Mouse (Mus musculus) right cerebral cortex, postnatal 25 days (tissue): ENCODE results near the gene Rgs1.

Source experiments
- DNase-seq: peaks from one replicate; pipeline ENCODE4 v3.0.0; 2022

Gene Rgs1

DNA sequence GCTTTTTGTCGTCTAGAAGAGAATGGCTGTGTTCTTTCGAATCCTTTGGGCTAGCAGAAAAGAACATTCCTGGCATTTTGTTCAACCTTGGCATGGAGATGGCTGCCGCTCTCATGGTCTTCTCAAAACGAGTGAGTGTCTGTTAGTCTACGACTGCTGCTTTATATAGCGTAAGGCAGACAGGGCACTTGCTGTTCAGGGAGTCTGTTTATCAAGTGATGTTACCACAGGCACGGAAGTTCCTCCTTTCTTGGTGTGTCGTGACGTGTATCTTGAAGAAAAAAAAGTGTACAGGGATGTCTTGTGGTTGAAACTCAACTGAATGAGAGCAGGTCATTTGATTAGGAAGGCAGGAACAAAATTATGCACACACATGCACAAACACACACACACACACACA, at the start of gene Rgs1:
TSS of gene Rgs1 (minus strand) at position 320 of the 400 bp plus-strand sequence.
- no peak for DNase-seq

DNA sequence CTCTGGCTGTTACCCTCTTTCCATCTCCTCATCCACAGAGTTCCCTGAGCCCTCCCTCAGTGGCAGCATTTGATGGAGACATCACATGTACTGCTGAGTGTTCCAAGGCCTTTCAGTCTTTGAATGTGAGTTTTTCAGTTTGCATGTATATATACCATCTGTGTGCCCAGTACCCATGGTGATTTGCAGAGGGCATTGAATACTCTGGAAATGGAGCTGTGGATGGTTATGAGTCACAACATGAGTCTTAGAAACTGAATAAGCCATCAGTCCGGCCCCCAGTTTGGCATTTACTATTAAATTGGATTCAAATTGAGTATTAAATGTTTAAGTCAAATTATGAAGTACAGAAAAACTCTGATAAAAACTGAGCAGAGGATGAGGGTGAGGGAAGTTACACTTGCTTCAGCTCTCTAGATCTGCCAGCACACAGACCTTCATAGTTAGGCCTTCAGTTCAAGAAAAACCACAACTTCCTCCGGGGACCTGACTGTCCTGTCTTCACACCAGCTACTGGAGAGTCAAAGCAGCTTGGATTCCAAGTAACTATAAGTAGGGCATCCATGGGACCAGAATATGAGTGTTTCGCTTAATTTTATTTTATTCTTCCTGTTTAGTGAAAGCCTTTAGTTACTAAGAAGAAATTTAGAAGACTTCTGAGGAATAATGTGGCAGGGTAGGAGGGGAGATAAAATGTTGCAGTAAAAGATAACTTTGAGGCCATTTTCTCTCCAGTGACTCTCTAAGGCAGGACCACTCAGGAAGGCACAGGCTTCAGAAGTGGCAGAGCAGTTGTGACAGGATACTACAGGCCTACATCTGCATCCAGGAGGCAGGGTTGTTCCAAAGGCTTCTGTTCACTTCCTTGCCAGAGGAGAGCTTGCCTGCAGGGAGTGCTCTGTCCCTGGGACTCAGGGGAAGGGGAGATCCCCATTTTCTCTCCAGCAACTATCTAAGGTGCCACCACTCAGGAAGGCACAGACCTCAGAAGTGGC, 34.3 kb upstream of the Rgs1 start:
- DNase-seq, result no peak

DNA sequence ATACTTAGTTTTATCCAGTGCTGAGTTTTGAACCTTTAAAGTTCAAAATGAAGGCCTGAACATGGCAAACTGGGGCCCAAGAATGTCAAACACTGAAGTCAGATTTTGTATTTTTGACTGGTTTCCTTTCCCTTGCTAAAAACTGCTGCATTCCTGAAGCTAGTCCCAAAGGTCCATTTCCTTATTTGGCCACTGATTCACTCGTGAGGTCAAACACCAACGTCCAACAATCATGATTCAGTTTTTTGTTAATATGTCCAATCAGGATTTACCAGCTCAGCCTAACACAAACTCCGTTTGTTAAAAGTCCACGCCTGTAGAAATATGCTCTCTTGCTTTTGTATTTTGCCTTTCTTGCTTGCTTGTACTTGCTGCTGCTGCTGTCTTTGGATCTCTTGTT, 31.0 kb upstream of the Rgs1 start:
- no peak for DNase-seq

DNA sequence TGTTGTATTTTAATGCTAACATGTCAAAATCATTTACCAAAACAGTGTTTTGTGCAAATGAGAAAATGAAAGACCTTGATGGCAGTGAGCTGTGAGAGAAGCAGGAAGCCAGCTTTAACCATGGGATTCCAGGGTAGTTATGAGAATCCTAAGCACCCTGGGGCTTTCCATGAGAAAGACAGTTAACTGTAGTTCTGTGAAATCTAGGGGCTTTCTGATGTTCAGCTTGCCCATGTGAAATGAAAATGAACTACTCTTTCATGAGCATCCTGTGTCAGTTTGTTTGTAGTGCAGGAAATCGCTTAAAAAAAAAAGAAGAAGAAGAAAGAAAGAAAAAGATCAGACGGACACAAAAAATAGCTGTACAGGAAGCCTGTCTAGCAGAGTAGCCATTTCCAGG, 23.9 kb upstream of the Rgs1 start:
- DNase-seq, result no peak

DNA sequence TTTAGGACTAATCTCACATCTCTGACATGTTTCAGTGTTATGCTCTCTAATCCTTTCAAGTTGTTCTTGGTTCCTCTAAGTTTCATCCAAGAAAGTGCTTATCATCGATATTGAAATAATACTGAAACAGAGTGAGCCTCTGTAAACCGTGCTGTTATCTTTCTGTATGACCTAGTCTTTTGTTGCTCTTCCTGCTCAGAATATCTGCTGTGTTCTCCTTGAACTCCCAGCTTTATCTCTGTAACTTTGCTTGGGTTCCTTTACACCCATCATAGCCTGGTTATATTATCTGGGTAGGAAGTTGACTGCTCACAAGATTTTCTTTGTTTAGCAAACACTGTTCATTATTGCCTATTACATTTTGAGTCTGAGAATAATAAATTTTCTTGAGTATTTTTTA, 20.1 kb upstream of the Rgs1 start:
- DNase-seq, result no peak

DNA sequence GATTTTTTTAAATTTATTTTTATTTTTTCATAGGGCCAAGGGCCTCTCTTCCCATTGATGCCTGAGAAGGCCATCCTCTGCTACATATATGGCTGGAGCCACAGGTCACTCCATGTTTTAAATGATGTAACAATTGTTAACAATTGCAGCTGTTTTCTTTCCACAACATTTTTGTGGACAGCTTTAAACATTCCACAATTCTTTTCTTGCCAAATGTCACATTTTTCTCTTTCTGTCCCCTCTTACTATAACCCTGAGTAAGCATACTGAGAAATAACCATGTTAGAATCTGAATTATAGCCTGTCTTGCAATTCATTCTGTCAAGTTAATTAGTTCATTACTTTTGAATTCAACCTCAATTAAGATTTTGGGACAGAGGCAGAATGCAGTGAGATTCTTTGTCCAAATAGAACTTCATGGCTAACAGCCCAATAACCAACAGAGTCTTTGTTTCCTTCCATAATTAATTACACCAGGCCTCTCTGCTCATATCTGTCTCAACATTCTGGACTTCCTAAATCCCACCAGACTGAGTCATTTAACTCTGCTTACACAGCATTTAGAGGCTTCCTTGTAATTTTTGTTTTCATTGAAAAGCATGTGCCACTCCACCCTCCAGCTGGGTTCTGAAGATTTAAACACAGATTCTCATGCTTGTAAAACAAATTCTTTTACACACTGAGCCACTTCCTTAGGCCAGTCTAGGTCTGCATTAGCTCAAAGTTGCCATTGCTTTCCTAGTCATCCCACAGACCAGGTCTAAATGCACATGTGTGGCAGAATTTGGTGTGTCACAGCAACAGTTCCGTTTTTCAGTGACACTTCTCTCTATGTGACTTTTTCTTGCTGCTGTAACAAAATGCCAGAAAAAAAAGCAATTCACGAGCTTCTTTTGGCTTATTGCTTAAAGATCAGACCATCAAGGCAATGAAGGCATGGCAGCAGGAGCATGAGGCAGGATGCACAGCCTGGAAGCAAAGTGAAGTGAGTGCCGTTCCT, 18.7 kb upstream of the Rgs1 start:
- no peak for DNase-seq

DNA sequence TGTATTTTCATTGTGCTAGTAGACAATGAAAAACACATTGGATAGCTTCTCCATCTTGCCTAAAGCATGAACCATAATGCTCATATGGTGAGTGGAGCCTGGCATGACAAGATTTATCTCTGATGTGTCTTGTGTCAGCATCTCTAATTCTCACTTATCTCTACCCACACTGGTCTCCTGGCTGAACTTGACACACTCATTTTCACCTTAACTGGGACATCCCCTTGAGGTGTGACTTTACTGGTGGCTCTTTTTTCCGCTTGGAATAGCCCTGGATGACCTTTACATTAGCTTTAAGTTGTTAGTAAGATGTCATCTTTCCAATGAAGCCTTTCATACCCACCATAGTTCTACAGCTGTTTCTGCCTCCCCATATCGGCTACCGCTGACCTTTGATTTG, 15.0 kb upstream of the Rgs1 start:
- no peak for DNase-seq

DNA sequence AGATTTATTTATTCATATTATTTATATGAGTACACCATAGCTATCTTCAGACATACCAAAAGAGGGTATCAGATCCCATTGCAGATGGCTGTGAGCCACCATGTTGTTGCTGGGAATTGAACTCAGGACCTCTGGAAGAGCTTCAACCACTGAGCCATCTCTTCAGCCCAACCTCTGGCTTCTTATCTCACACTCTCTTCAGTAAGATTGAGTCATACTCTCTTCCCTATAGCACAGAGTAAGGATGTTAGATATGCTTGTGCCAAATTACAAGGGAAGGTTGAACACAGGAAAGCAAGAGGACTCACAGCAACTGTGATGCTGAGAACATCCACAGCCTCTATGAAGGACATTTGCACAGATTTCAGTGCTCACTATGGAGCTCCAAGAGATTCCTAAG, 13.0 kb upstream of the Rgs1 start:
- DNase-seq, result no peak

DNA sequence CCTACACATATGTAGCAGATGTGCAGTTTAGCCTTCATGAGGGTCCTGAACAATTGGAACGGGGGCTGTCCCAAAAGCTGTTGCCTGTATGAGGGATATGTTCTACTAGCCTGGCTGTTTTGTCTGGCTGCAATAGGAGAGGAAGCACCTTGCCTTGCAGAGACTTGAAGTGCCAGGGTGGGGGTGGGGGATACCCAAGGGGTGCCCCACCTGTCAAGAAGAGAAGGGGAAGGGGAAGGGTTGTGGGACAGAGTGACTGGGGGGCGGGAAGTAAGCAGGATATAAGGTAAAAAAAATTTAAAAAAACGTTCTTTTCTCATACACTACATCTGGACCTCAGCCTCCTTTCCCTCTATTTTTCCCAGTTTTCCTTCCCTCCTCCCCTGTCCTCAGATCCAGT, 9.7 kb upstream of the Rgs1 start:
- no peak for DNase-seq

DNA sequence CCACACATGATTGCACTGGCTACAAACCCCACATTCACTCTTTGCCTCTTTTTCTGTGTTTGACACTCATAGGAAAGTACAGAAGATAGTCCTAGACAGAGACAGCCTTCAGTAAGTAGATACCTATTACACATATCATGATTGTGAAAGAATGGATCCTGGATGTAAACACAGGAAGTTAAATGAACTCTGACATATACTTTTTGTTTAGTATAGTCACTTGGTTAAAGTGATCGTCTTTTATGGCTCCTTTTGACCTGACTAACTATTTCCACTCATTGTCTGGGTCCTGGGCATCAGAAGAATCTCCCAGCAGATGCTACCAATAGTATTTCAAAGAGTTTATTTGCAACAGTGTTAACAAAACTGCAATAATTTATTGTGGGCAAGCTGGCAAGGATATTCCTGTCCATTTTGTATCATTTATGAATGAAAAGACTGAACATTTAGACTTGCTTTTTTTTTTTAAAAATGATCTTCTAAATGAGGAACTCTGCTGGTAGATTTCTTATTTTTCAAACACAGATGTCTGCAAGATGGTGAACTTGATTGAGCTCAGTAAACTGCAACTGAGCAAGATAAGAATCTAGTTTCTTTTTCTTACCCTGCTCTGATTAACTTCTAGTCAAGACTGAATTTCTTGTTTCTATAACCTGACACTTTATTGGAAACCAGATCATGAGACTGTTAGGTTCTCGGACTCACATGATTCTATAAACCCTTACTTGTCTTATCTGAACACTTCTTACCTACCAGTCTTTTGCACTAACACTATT, 7.7 kb upstream of the Rgs1 start:
- no peak for DNase-seq

DNA sequence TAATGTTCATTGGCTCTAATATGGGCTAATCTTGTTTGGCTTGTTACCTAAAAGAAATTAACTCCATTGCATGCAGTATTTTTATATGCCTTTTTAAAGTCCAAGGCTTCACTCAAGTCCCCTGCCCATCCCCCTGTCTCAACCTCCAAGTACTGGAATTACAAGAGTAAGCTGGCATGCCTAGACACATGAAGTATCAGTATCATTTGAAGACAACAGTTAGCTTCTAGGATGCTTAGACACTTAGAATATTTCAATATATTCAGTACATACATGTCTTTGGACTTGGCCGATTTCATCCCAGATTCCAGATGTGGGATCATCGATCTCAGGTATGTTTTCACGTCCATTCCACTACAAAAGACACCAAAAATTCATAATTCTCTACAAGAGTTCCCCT, 836 bp downstream of the Rgs1 start:
- no peak for DNase-seq

DNA sequence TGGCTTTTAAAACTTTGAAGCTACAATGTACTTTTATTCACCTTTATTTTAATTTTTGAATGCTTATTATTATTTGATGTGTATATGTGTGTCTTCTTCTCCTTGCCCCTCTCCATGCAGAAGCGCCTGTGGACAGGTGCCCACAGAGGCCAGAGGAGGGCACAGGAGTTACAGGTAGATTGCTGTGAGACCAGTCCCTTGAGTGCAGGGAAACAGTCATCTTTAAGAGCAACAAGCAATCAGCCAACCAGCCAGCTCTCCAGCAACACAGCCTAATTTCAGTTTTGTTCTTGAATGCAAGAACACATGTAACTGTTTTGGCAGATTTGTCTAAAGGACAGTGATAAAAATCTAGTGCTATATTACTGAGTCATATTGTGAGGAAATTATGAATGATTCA, 1.7 kb downstream of the Rgs1 start:
- no peak for DNase-seq

DNA sequence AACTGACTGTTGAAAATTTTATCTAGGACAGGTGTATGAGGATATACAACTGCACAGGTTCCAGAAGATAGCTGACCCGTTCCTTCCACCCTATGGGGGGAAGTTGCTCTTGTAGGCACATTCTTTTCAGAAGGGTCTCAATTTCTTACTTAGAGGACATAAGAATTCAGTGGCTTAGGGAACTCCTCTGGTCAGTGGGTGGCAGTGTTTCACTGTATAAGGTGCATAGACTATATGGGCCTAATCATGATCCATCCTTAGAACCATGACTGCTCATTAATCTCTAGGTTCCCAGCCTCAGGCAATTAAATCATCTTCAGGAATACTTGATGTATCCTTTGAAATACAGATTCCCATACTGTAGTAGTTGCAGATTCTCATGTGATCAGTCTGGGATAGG, 5.5 kb downstream of the Rgs1 start:
- DNase-seq, result peak; percentile 6

DNA sequence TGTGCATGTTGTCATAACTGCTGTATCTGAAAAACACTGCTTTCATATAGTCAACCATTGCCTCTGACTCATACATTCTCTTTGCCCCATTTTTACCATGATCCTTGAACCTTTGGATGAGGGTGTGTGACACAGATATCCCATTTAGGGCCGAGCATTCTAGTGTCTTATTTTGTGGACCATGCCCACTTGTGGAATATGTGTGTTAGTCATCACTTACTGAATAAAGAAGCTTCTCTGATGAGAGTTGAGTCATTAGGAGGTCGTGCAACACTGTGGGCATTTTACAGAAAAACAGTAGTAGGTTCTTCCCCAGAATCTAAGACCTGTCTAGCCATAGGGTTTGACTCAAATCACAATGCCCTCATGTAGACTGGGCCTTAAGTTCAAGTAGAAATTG, 9.8 kb downstream of the Rgs1 start:
- no peak for DNase-seq

DNA sequence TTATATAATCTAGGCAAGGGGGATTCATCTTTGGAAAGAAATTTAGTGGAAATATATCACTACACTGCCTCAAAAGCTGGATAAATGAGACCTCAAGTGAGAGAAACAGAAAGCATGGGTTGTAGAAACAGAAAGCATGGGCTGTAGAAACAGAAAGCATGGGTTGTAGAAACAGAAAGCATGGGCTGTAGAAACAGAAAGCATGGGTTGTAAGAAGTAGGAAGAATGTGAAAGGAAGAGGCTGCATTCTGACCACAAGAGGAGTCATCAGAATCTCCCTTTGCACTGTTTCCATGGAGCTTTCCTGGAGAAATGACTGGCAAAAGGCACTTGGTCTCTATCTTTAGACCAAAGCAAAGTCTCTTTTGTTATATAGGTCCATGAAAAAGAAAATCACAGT, 33.8 kb downstream of the Rgs1 start:
- DNase-seq, result no peak

DNA sequence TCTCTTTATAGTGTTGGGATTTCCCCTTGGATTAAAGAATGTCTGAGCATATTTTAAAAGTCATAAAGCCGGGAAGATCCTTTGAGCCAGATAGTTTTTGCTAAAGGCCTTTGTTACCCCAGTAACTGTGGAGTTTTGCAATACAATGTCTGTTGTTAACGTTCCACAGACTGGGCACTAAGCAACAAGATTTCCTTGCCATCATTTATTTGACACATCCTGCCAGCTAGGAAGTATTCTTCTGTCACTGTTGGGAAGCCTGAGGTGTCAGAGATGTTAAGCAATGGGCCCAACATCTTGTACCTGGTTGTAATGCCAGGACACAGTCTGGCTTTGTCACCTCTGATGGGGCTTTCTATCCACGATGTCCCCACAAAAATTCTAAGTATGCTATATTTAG, 38.1 kb downstream of the Rgs1 start:
- no peak for DNase-seq

DNA sequence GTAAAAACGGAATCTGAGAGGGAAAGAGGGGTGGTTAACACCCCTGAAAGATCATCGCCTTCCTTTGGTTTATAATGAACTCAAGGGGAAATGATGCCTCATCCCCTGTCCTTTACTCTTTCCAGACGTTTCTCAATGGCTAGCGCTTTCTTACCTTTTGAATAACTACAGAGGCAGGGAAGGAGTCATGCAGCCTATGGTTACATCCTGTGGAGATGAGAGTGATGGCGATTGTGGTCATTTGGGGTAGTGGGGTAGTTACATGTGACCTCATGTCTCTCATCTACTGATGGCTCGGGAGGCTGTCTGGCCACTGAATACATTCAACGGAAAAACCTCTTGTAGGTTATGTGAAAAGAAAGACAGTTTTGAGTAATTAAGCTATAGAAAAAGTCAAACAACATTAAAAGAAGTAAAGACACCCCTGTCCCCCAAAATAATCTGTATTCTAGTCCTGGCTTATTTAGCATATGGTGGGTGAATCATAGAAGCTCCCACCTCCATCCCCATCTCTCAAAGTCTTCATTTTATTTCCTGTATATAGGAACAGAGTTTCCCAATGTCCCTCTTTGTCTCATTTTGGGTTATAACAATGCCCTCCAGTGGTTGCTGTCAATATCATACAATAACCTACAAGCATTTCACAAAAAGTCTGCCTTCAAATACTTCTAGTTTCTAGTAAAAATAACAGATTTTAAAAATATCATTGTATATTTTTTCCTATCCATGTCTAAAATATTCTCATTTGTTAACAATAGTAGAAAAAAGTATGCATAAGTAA, 42.6 kb downstream of the Rgs1 start:
- no peak for DNase-seq

DNA sequence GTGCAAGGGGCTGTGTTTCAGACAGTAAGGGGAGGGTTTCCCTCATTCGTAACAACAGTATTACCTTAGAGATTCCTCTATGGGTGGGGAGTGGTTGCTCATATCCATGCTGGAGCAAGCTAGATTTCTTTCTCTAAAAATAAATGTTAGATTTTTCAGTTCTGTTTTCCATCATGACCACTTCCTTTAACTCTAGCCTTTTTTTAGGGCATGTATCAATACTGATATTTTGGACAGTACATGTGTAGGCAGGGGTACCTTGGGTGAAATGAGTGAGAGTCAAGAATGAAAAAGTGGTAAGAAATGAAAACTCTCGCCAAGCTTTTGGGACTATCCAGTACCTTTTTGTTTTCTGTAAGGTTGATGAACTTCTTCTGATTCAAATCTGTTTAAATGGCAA, 44.3 kb downstream of the Rgs1 start:
- DNase-seq, result no peak

DNA sequence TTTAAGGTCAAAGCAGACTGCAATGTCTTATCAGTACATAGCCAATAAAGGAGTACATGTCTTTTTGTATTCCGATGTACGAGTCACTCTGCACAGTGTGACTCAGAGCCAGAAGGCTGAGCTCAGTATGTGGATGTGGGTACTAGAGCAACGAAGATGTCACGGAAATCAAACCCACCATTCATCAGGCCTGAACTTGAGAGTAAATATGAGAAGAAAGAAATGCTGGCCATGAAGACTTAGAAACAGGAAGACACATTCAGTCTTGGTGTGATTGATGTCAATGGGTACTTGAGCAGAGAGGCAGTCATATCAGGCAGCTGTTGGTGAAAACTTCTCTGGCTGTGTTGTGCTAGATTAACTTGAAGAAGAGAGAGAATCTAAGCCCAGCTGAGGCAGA, 46.1 kb downstream of the Rgs1 start:
- DNase-seq, result no peak

DNA sequence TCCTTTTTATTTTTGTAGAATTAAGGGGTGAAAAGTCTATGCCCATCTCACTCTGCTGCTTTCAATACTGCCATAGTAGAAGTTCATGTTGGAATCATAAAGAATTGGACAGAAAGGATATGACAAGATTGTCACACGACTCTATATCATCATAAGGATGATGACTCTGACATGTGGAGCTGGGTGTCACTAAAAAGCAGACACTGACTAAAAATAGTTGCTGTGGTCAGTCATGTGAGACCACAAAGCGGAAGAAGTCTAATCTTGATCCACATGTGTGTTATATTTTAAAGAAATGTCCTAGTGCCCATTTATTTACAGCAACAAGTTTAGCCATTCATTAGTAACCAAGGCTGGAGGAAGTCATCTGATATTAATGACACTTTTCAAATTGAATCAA, 48.5 kb downstream of the Rgs1 start:
- no peak for DNase-seq

DNA sequence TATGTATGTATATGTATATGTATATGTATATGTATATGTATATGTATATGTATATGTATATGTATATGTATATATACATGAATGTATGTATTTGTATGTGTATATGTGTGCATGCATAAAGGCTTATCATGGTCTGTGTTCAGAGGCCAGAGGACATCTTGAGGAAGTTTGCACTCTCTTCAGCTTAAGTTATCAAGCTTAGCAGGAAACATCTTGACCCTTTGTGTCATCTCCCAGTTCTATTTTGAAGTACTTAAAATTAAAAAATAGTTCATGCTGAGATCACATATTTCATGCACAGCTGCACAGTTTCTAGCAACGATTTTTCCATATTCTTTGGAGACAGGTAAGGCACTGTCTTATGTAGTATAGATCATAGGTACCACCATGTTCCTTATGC, 49.5 kb downstream of the Rgs1 start:
- no peak for DNase-seq

DNA sequence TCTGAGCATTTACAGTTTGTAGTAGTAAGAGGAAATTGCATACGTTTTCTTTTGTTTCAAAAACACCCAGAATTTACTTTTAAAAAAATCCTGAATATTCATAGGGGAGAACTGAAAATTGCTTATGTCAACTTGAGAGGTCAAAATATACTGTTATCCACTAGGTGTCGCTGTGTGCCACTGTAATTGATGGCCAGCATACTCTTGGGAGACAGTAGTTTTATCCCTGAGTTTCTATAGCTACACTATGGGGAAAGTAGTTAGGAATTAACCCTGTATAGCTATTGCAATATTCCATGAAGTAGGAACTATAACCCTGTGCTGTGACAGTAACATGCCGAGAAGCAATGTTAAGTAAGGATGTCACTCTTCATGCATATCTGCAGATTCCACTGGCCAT, 51.4 kb downstream of the Rgs1 start:
- DNase-seq, result peak; percentile 17
